Mouse (Mus musculus) CH12.LX (cell line): ENCODE measurements at regions not wholly inside any gene's neighbourhood (a gene's known extent, or its start where the extent isn't known, plus 50 kb on each side); places are given as distances from the start of the nearest gene placed in this dataset.

Experiments used
- DNase-seq: peaks from one replicate; pipeline ENCODE4 v3.0.0-alpha.2; 2013; ENCODE audit errors: extremely low read depth
- H3K27ac ChIP-seq: 2 replicates; pipeline ENCODE4 v1.5.1; 2012; ENCODE audit warnings: low read depth, mild to moderate bottlenecking, control low read depth, moderate library complexity; ENCODE audit not compliant: insufficient read depth
- H3K27me3 ChIP-seq: replicated peaks from 2 replicates; pipeline ENCODE3; 2012; ENCODE audit warnings: inconsistent platforms
- H3K36me3 ChIP-seq, 2 experiments: replicated peaks in 1 of 2; 2 replicates each; pipeline versions ENCODE3 to v1.6.1; 2012; ENCODE audit warnings: inconsistent platforms in 1 of 2, low read length in 1 of 2, mild to moderate bottlenecking in 1 of 2, mixed read lengths in 1 of 2, moderate library complexity in 1 of 2; ENCODE audit not compliant: control insufficient read depth in 1 of 2, insufficient read depth in 1 of 2
- H3K4me1 ChIP-seq, 2 experiments: 2 replicates each; pipeline ENCODE4 v1.6.1; 2012; ENCODE audit warnings: inconsistent platforms in 1 of 2, moderate library complexity in 1 of 2; ENCODE audit not compliant: insufficient read depth in 2 of 2, control insufficient read depth in 1 of 2
- H3K4me2 ChIP-seq: 2 replicates; pipeline ENCODE4 v1.6.1; 2012; ENCODE audit warnings: low read depth, mild to moderate bottlenecking, control low read depth; ENCODE audit not compliant: poor library complexity, insufficient read depth, severe bottlenecking
- H3K4me3 ChIP-seq, 3 experiments: fragments of 150-350 bp in 1 of 3; sonication (generic) in 1 of 3; replicated peaks in 1 of 3; 2 replicates each; pipeline versions ENCODE3 to v1.5.1; 2011 to 2012; ENCODE audit warnings: low read depth in 2 of 3, low read length in 2 of 3, mild to moderate bottlenecking in 2 of 3, moderate library complexity in 2 of 3, control low read depth in 1 of 3, improper control_type of control experiment in 1 of 3, inconsistent platforms in 1 of 3, mixed read lengths in 1 of 3; ENCODE audit not compliant: poor library complexity in 1 of 3
- H3K79me2 ChIP-seq: replicated peaks from 2 replicates; pipeline ENCODE4 v1.6.1; 2012; ENCODE audit warnings: mild to moderate bottlenecking, moderate library complexity; ENCODE audit not compliant: control insufficient read depth, poor library complexity, insufficient read depth, severe bottlenecking; ENCODE audit errors: extremely low read depth
- H3K9ac ChIP-seq: 2 replicates; pipeline ENCODE4 v1.6.1; 2012; ENCODE audit warnings: low read depth, mild to moderate bottlenecking, control low read depth, moderate library complexity; ENCODE audit not compliant: insufficient read depth
- H3K9me3 ChIP-seq: replicated peaks from 2 replicates; pipeline ENCODE3; 2012; ENCODE audit warnings: low read length, inconsistent platforms, mixed read lengths
- BHLHE40 ChIP-seq: IDR thresholded peaks from 2 replicates; pipeline ENCODE4 v1.6.1; 2011; ENCODE audit warnings: mild to moderate bottlenecking, low read depth, low read length, improper control_type of control experiment
- CTCF ChIP-seq, 2 experiments: IDR thresholded peaks in 1 of 2; conservative IDR thresholded peaks in 1 of 2; 2 replicates each; pipeline ENCODE4 v1.5.1; 2011 to 2012; ENCODE audit warnings: low read depth in 2 of 2, low read length in 2 of 2, improper control_type of control experiment in 1 of 2, inconsistent platforms in 1 of 2, mild to moderate bottlenecking in 1 of 2, moderate library complexity in 1 of 2
- E2F4 ChIP-seq: IDR thresholded peaks from 2 replicates; pipeline ENCODE4 v1.6.1; 2011; ENCODE audit warnings: low read depth, low read length, improper control_type of control experiment; ENCODE audit not compliant: insufficient replicate concordance
- ELF1 ChIP-seq: IDR thresholded peaks from 2 replicates; pipeline ENCODE4 v1.6.1; 2014; ENCODE audit warnings: low read depth, mild to moderate bottlenecking, inconsistent platforms, low read length, improper control_type of control experiment
- HCFC1 ChIP-seq: IDR thresholded peaks from 2 replicates; pipeline ENCODE4 v1.6.1; 2012; ENCODE audit warnings: low read depth, mild to moderate bottlenecking, inconsistent platforms, low read length, improper control_type of control experiment
- MAFK ChIP-seq: IDR thresholded peaks from 2 replicates; pipeline ENCODE4 v1.6.1; 2011; ENCODE audit warnings: low read length, improper control_type of control experiment; ENCODE audit not compliant: insufficient replicate concordance
- MXI1 ChIP-seq: IDR thresholded peaks from 2 replicates; pipeline ENCODE4 v1.6.1; 2011; ENCODE audit warnings: mild to moderate bottlenecking, low read depth, low read length, improper control_type of control experiment
- NELFE ChIP-seq: IDR thresholded peaks from 2 replicates; pipeline ENCODE4 v1.6.1; 2011; ENCODE audit warnings: low read depth, low read length, improper control_type of control experiment
- PAX5 ChIP-seq: IDR thresholded peaks from 2 replicates; pipeline ENCODE4 v1.6.1; 2012; ENCODE audit warnings: low read length, inconsistent platforms, mixed read lengths
- RCOR1 ChIP-seq: conservative IDR thresholded peaks from 2 replicates; pipeline ENCODE4 v1.6.1; 2012; ENCODE audit warnings: low read depth, mild to moderate bottlenecking, inconsistent platforms, low read length, improper control_type of control experiment
- SIN3A ChIP-seq: IDR thresholded peaks from 2 replicates; pipeline ENCODE4 v1.6.1; 2012; ENCODE audit warnings: low read length, improper control_type of control experiment, inconsistent platforms
- TBP ChIP-seq: conservative IDR thresholded peaks from 2 replicates; pipeline ENCODE4 v1.6.1; 2011; ENCODE audit warnings: low read depth, low read length, improper control_type of control experiment
- TCF12 ChIP-seq: IDR thresholded peaks from 2 replicates; pipeline ENCODE4 v1.6.1; 2014; ENCODE audit warnings: low read depth, mild to moderate bottlenecking, inconsistent platforms, low read length, improper control_type of control experiment
- USF1 ChIP-seq: IDR thresholded peaks from 2 replicates; pipeline ENCODE4 v1.6.1; 2014; ENCODE audit warnings: low read depth, mild to moderate bottlenecking, inconsistent platforms, low read length, improper control_type of control experiment
- USF2 ChIP-seq: conservative IDR thresholded peaks from 2 replicates; pipeline ENCODE4 v1.6.1; 2011; ENCODE audit warnings: low read depth, low read length, improper control_type of control experiment
- ZC3H11A ChIP-seq: IDR thresholded peaks from 2 replicates; pipeline ENCODE4 v1.6.1; 2012; ENCODE audit warnings: low read depth, mild to moderate bottlenecking, inconsistent platforms, low read length, improper control_type of control experiment
- ZKSCAN1 ChIP-seq: IDR thresholded peaks from 2 replicates; pipeline ENCODE4 v1.6.1; 2012; ENCODE audit warnings: low read depth, inconsistent platforms, low read length, improper control_type of control experiment, borderline replicate concordance
- dilution Hi-C: fragments of 300-500 bp; cut with MboI; formaldehyde crosslinking; loops from 2 replicates; pipeline ENCODE4 v1.14.3; 2020; ENCODE audit warnings: low sequenced_read_pairs; ENCODE audit not compliant: extremely low pct_unique_long_range_greater_than_20kb, extremely low pct_ligation_motif_present
- in situ Hi-C: fragments of 300-500 bp; cut with MboI; formaldehyde crosslinking; loops from 3 replicates; pipeline ENCODE4 v1.14.3; 2019; ENCODE audit warnings: low sequenced_read_pairs, low pct_ligation_motif_present, low pct_unique_long_range_greater_than_20kb, mixed read lengths

GRCm38 (mm10) chr19:56068854-56069253 lies 218.1 kb upstream of the Habp2 start:
- in situ Hi-C loops (no loop called here), dilution Hi-C loops (no loop called here)
- Histone ChIP-seq H3K36me3 (no peaks in the 10 kb centered on the region), H3K79me2 (no peaks in the 10 kb centered on the region), H3K4me2 (no peak overlapping the region), H3K4me1 (peaks cover 0 to 2% of the 10 kb centered on the region in 2 experiments; a peak in 1 of 4 replicates), H3K4me3 (no peak overlapping the region), H3K27ac (no peak overlapping the region), H3K9ac (no peak overlapping the region), H3K9me3 (no peaks in the 10 kb centered on the region), H3K27me3 (peaks cover 44% of the 10 kb centered on the region)
- no peak for DNase-seq
- TF ChIP-seq ZC3H11A (no peak), ELF1 (no peak), PAX5 (no peak), TBP (no peak), ZKSCAN1 (no peak), USF1 (no peak), RCOR1 (no peak), E2F4 (no peak), NELFE (no peak), HCFC1 (no peak), CTCF (conservative IDR thresholded peaks at IDR 0.05 in 1 of 2, IDR thresholded peaks at IDR 0.05 in 1 of 2; ENCODE audit: low read depth in 2 of 2, low read length in 2 of 2) (no peak), USF2 (no peak), SIN3A (no peak), MAFK (no peak), BHLHE40 (no peak), TCF12 (no peak), MXI1 (no peak)

GRCm38 (mm10) chr19:56069266-56069665 lies 217.7 kb upstream of the Habp2 start:
- Histone ChIP-seq H3K4me2 (no peak overlapping the region), H3K27ac (no peak overlapping the region), H3K27me3 (peaks cover 46% of the 10 kb centered on the region), H3K4me3 (no peak overlapping the region), H3K9me3 (no peaks in the 10 kb centered on the region), H3K9ac (no peak overlapping the region)
- dilution Hi-C loops, result no loop called here
- no peak for TF ChIP-seq PAX5
- TF ChIP-seq, all 38 proteins: peak for 0
- Histone ChIP-seq H3K36me3 (no peaks in the 10 kb centered on the region), H3K4me1 (peaks cover 0 to 2% of the 10 kb centered on the region in 2 experiments; a peak in 1 of 4 replicates), H3K79me2 (no peaks in the 10 kb centered on the region)
- in situ Hi-C loops, result no loop called here
- DNase-seq, result no peak
